Mouse (Mus musculus) stomach, postnatal 0 days (tissue): ENCODE data around the gene Gm7694. TPM values are rescaled to one million over a fixed set of nuclear protein-coding genes. Genes with fewer than 3 reads are reported as not detected.

Experiments used
- ATAC-seq: fragments of 200-750 bp; cut with Nextera tagmentation; 2 replicates; pipeline ENCODE4 v1.8.0; 2017; ENCODE audit not compliant: low FRiP score, low TSS enrichment
- DNase-seq: peaks from one replicate; pipeline ENCODE4 v3.0.0-alpha.2; 2016; ENCODE audit warnings: low spot score
- H3K27ac ChIP-seq: fragments of 300-500 bp; sonication (generic); replicated peaks from 2 replicates; pipeline ENCODE4 v1.5.1; 2014; ENCODE audit warnings: mild to moderate bottlenecking, control low read depth
- H3K27me3 ChIP-seq: fragments of 300-500 bp; sonication (generic); 2 replicates; pipeline ENCODE4 v1.6.1; 2014; ENCODE audit warnings: low read length; ENCODE audit not compliant: control insufficient read depth, insufficient read depth
- H3K36me3 ChIP-seq: fragments of 300-500 bp; sonication (generic); 2 replicates; pipeline ENCODE4 v1.6.1; 2014; ENCODE audit warnings: low read length, mixed read lengths; ENCODE audit not compliant: control insufficient read depth, insufficient read depth
- H3K4me1 ChIP-seq: fragments of 300-500 bp; sonication (generic); replicated peaks from 2 replicates; pipeline ENCODE4 v1.6.1; 2014; ENCODE audit warnings: antibody characterized with exemption; ENCODE audit not compliant: control insufficient read depth, insufficient read depth
- H3K4me2 ChIP-seq: fragments of 300-500 bp; sonication (generic); replicated peaks from 2 replicates; pipeline ENCODE4 v1.6.1; 2014; ENCODE audit warnings: low read depth, mild to moderate bottlenecking, control low read depth, moderate library complexity
- H3K4me3 ChIP-seq: fragments of 300-500 bp; sonication (generic); 2 replicates; pipeline ENCODE4 v1.5.1; 2014; ENCODE audit warnings: low read depth, low read length, control low read depth
- H3K9ac ChIP-seq: fragments of 300-500 bp; sonication (generic); 2 replicates; pipeline ENCODE4 v1.6.1; 2014; ENCODE audit warnings: mild to moderate bottlenecking, low read length, control low read depth, mixed read lengths
- H3K9me3 ChIP-seq: fragments of 300-500 bp; sonication (generic); 2 replicates; pipeline ENCODE4 v1.6.1; 2016; ENCODE audit warnings: low read length; ENCODE audit not compliant: control insufficient read depth
- CTCF ChIP-seq: IDR thresholded peaks from 2 replicates; pipeline ENCODE4 v1.5.1; 2016; ENCODE audit warnings: antibody characterized with exemption, low read depth, mild to moderate bottlenecking, moderate library complexity
- EP300 ChIP-seq: optimal IDR thresholded peaks from 2 replicates; pipeline ENCODE3; 2016; ENCODE audit warnings: antibody characterized with exemption
- WGBS: fragments of 180-500 bp; shearing (Covaris S2); extraction: QIAGEN DNeasy Blood & Tissue Kit; methylation state at CpG from one replicate; pipeline ENCODE4 v1.1.7; 2014; 5-methylcytosine and 5-hydroxymethylcytosine counted together
- polyA plus RNA-seq: library from polyadenylated mRNA; unstranded; fragments of >200 nt; fragmentation: Nextera tagmentation; extraction: Ambion mirVana; gene quantifications from 2 replicates; pipeline ENCODE4 v1.2.1, GENCODE M21; 2015

Gene Gm7694
- polyA plus RNA-seq, 1 experiment from 2014 or later = 1.7 TPM

DNA sequence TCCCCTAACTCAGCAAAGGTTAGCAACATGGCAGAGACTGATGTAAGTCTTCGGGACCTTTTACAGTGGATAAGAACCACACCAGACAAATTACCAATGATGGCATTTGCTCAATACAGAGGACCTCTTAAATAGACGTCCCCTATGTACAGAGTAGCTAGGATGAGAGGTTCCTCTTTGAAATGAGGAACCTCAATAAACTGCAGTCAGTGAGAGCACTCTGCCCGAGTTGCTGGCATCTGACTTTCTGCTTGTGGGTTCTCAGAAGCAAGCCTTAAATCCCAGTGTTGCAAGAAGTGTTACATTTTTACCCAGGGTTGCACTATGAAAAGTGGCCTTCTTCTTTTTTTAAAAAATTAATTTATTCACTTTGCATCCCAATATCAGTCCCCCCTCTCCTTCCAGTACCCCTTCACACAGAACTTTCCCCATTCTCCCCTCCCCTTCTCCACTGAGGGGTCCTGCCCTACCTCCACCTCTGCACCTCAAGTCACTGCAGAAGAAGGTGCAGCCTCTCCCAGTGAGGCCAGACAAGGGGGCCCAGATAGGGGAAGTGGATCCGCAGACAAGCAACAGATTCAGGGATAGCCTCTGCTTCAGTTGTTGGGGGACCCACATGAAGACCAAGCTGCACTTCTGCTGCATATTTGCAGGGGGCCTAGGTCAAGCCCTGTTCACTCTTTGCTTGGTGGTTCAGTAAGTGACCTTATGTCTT lies 23.6 kb downstream of the Gm7694 start:
- no peak for TF ChIP-seq CTCF
- TF ChIP-seq EP300 = no peak
- Histone ChIP-seq H3K9me3 (no peaks in the 10 kb centered on the region), H3K27me3 (no peaks in the 10 kb centered on the region), H3K4me2 (no peak overlapping the region), H3K9ac (no peak overlapping the region), H3K36me3 (no peaks in the 10 kb centered on the region), H3K4me3 (no peak overlapping the region), H3K4me1 (no peaks in the 10 kb centered on the region), H3K27ac (no peak overlapping the region)
- no peak for ATAC-seq
- DNase-seq = no peak
- WGBS = 58% methylated on average over 4 of the region's 4 CpGs

DNA sequence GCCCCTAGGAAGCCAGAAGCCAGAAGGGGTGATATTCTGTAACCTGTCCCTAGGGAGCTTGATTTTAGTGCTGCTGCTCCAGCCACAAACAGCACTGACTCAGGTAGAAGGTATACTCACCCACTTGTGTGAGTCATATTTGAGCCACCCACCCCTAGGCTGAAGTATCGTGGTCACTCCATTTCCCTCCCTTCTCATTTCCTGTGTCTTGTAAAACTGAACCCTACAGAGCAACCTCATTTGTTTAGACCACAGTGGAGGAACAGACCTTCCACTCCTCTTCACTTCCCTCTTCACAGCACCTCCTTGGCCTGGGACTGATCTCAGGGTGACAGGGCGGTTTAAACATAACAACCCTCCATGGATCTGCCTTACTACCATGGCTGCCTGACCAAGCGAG lies 29.1 kb downstream of the Gm7694 start, which contains the start of gene Sh2d1b1:
Gene Sh2d1b1, plus strand, starts transcription at position 305 of the 400 bp plus-strand sequence.
- no peak within 1 kb of the TSS for H3K27ac ChIP-seq
- H3K36me3 ChIP-seq = no peaks in the 10 kb centered on the region
- no peaks in the 10 kb centered on the region for H3K4me1 ChIP-seq
- TF ChIP-seq CTCF (no peak), EP300 (no peak)
- no peak for DNase-seq
- no peak within 1 kb of the TSS for H3K4me2 ChIP-seq
- H3K27me3 ChIP-seq = no peaks in the 10 kb centered on the region
- 0 out of 2 replicates have a peak, but pooled peaks cover 2% of the 10 kb centered on the region for H3K9me3 ChIP-seq
- ATAC-seq = no peak
- no peak within 1 kb of the TSS for H3K9ac ChIP-seq
- no peak within 1 kb of the TSS for H3K4me3 ChIP-seq
- 86% methylated on average over 2 of the region's 3 CpGs for WGBS

GRCm38 (mm10) chr1:170273252-170273651 lies 32.9 kb downstream of the Gm7694 start:
- ATAC-seq (no peak), DNase-seq (no peak)
- H3K27ac ChIP-seq = no peak overlapping the region
- no peak overlapping the region for H3K4me3 ChIP-seq
- TF ChIP-seq EP300 = no peak
- TF ChIP-seq CTCF = no peak
- H3K9me3 ChIP-seq = 0 out of 2 replicates have a peak, but pooled peaks cover 2% of the 10 kb centered on the region
- no peaks in the 10 kb centered on the region for H3K4me1 ChIP-seq
- no peak overlapping the region for H3K4me2 ChIP-seq
- no peaks in the 10 kb centered on the region for H3K27me3 ChIP-seq
- no peak overlapping the region for H3K9ac ChIP-seq
- H3K36me3 ChIP-seq = no peaks in the 10 kb centered on the region

DNA sequence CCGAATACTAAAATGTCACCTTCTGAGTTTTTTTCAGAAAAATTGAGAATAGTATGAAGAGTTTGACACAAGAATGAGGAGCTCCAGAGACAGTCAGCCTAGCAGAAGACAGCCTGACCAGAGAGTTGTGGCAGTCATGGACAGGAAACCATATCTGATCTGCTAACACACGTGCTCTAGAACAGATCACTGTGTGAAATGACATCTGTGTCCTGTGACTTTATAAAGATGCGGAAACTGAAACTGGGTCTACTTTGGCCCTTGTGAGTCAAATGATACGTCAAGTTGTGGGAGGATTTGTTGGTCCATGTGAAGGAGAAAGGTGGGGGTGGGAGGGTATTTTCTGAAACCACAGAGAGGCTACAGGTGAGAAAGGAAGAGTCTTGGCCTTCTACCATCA lies 35.4 kb downstream of the Gm7694 start:
- H3K27ac ChIP-seq = no peak overlapping the region
- DNase-seq (no peak), ATAC-seq (no peak)
- no peaks in the 10 kb centered on the region for H3K4me1 ChIP-seq
- no peaks in the 10 kb centered on the region for H3K36me3 ChIP-seq
- WGBS = 87% methylated on average over 4 of the region's 4 CpGs
- H3K9me3 ChIP-seq = 0 out of 2 replicates have a peak, but pooled peaks cover 2% of the 10 kb centered on the region
- TF ChIP-seq CTCF (no peak), EP300 (no peak)
- no peak overlapping the region for H3K4me2 ChIP-seq
- no peaks in the 10 kb centered on the region for H3K27me3 ChIP-seq
- no peak overlapping the region for H3K4me3 ChIP-seq
- no peak overlapping the region for H3K9ac ChIP-seq

GRCm38 (mm10) chr1:170270281-170270680 lies 35.9 kb downstream of the Gm7694 start:
- Histone ChIP-seq H3K36me3 (no peaks in the 10 kb centered on the region), H3K4me3 (no peak overlapping the region), H3K27ac (no peak overlapping the region), H3K27me3 (no peaks in the 10 kb centered on the region), H3K9ac (no peak overlapping the region), H3K9me3 (no peaks in the 10 kb centered on the region), H3K4me1 (no peaks in the 10 kb centered on the region), H3K4me2 (no peak overlapping the region)
- DNase-seq (no peak), ATAC-seq (no peak)
- 84% methylated on average over 6 of the region's 6 CpGs for WGBS
- TF ChIP-seq EP300 = no peak

DNA sequence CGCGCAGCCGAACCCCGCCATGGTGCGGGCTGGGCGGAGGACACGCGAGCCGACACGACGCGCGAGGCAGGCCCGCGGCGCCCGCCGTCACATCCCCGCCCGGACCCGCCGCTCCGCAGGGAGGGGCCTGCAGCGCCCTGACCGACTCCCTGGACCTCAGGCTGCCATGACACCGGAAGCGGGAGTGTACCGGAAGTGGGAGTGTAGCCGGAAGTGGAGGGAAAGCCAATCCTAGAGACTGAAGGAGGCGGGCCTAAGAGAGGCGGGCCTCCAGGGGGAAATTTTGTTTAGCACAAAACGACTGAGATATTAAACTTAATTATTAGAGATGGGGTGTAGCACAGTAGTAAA lies 50.6 kb downstream of the Gm7694 start:
- ATAC-seq (peak; percentile 100), DNase-seq (peak; percentile 87)
- Histone ChIP-seq H3K4me2 (peak overlapping the region; percentile 66), H3K4me1 (no peaks in the 10 kb centered on the region), H3K27me3 (no peaks in the 10 kb centered on the region), H3K4me3 (peak overlapping the region; percentile 66), H3K9ac (peak overlapping the region; percentile 83), H3K27ac (peak overlapping the region; percentile 45; the same call in 1 of the 2 replicates), H3K36me3 (no peaks in the 10 kb centered on the region), H3K9me3 (no peaks in the 10 kb centered on the region)
- WGBS = 5% methylated on average over 32 of the region's 32 CpGs
- TF ChIP-seq CTCF = no peak
- TF ChIP-seq EP300 = no peak
